Mouse (Mus musculus) heart, embryonic 11.5 days (tissue): ENCODE measurements at regions not wholly inside any gene's neighbourhood (a gene's known extent, or its start where the extent isn't known, plus 50 kb on each side); places are given as distances from the start of the nearest gene placed in this dataset.

ENCODE experiments used
- ATAC-seq: fragments of 200-750 bp; cut with Nextera tagmentation; replicated peaks from 2 replicates; pipeline ENCODE4 v1.8.0; 2017; ENCODE audit warnings: moderate library complexity; ENCODE audit not compliant: insufficient number of reproducible peaks, low FRiP score, low TSS enrichment
- H3K27ac ChIP-seq: fragments of 300-500 bp; sonication (generic); 2 replicates; pipeline ENCODE4 v1.5.1; 2014; ENCODE audit warnings: mild to moderate bottlenecking, low read depth, low read length
- H3K27me3 ChIP-seq: fragments of 300-500 bp; sonication (generic); 2 replicates; pipeline ENCODE4 v1.6.1; 2014; ENCODE audit warnings: mild to moderate bottlenecking, low read length, mixed read lengths; ENCODE audit not compliant: control insufficient read depth, insufficient read depth
- H3K36me3 ChIP-seq: fragments of 300-500 bp; sonication (generic); 2 replicates; pipeline ENCODE4 v1.6.1; 2014; ENCODE audit warnings: mild to moderate bottlenecking, low read length, moderate library complexity, mixed read lengths; ENCODE audit not compliant: control insufficient read depth, insufficient read depth
- H3K4me1 ChIP-seq: fragments of 300-500 bp; sonication (generic); 2 replicates; pipeline ENCODE4 v1.6.1; 2014; ENCODE audit warnings: low read length; ENCODE audit not compliant: control insufficient read depth, insufficient read depth
- H3K4me2 ChIP-seq: fragments of 300-500 bp; sonication (generic); 2 replicates; pipeline ENCODE4 v1.6.1; 2014; ENCODE audit warnings: mild to moderate bottlenecking, moderate library complexity
- H3K4me3 ChIP-seq: fragments of 300-500 bp; sonication (generic); 2 replicates; pipeline ENCODE4 v1.5.1; 2014; ENCODE audit warnings: low read depth, low read length
- H3K9ac ChIP-seq: fragments of 300-500 bp; sonication (generic); 2 replicates; pipeline ENCODE4 v1.6.1; 2014; ENCODE audit warnings: mild to moderate bottlenecking, low read depth, low read length, moderate library complexity
- H3K9me3 ChIP-seq: fragments of 300-500 bp; sonication (generic); replicated peaks from 2 replicates; pipeline ENCODE4 v1.6.1; 2016; ENCODE audit warnings: low read length; ENCODE audit not compliant: control insufficient read depth
- WGBS: fragments of 180-500 bp; shearing (Covaris S2); extraction: QIAGEN DNeasy Blood & Tissue Kit; methylation state at CpG from one replicate; pipeline ENCODE4 v1.1.7; 2014; ENCODE audit not compliant: insufficient replicate concordance; 5-methylcytosine and 5-hydroxymethylcytosine counted together

- no peak overlapping the region for H3K4me2 ChIP-seq
- H3K36me3 ChIP-seq: no peaks in the 10 kb centered on the region
- H3K9me3 ChIP-seq: no peaks in the 10 kb centered on the region
- H3K4me1 ChIP-seq: no peaks in the 10 kb centered on the region
- H3K9ac ChIP-seq: no peak overlapping the region
- WGBS: 76% methylated on average over 9 of the region's 9 CpGs
- H3K27ac ChIP-seq: no peak overlapping the region
- H3K27me3 ChIP-seq: no peaks in the 10 kb centered on the region
- H3K4me3 ChIP-seq: no peak overlapping the region
- no peak for ATAC-seq
These were observed 359.8 kb upstream of the Maf start for GRCm38 (mm10) chr8:116067182-116067977.

GRCm38 (mm10) chr8:116065871-116066270 is 358.3 kb upstream of the Maf start:
- Histone ChIP-seq H3K9me3 (no peaks in the 10 kb centered on the region), H3K36me3 (no peaks in the 10 kb centered on the region), H3K27me3 (no peaks in the 10 kb centered on the region), H3K4me1 (no peaks in the 10 kb centered on the region), H3K4me2 (no peak overlapping the region), H3K4me3 (no peak overlapping the region), H3K27ac (no peak overlapping the region), H3K9ac (no peak overlapping the region)
- 87% methylated on average over 7 of the region's 7 CpGs for WGBS
- ATAC-seq: no peak

GRCm38 (mm10) chr8:116065327-116065726 is 357.7 kb upstream of the Maf start:
- Histone ChIP-seq H3K9me3 (no peaks in the 10 kb centered on the region), H3K4me1 (no peaks in the 10 kb centered on the region), H3K4me3 (no peak overlapping the region), H3K27ac (no peak overlapping the region), H3K9ac (no peak overlapping the region), H3K4me2 (no peak overlapping the region), H3K36me3 (no peaks in the 10 kb centered on the region), H3K27me3 (no peaks in the 10 kb centered on the region)
- ATAC-seq: no peak
- 90% methylated on average over 7 of the region's 7 CpGs for WGBS

- Histone ChIP-seq H3K9me3 (no peaks in the 10 kb centered on the region), H3K27me3 (no peaks in the 10 kb centered on the region), H3K4me2 (no peak overlapping the region), H3K9ac (no peak overlapping the region), H3K27ac (no peak overlapping the region), H3K36me3 (no peaks in the 10 kb centered on the region), H3K4me3 (no peak overlapping the region), H3K4me1 (no peaks in the 10 kb centered on the region)
- WGBS: 83% methylated on average over 11 of the region's 11 CpGs
- no peak for ATAC-seq
These were observed 357.0 kb upstream of the Maf start for GRCm38 (mm10) chr8:116064562-116064961.

- Histone ChIP-seq H3K9me3 (no peaks in the 10 kb centered on the region), H3K4me3 (no peak overlapping the region), H3K27ac (no peak overlapping the region), H3K9ac (no peak overlapping the region), H3K36me3 (no peaks in the 10 kb centered on the region), H3K4me1 (no peaks in the 10 kb centered on the region), H3K4me2 (no peak overlapping the region), H3K27me3 (no peaks in the 10 kb centered on the region)
- no peak for ATAC-seq
- 59% methylated on average over 5 of the region's 5 CpGs for WGBS
These were observed 355.9 kb upstream of the Maf start for GRCm38 (mm10) chr8:116063541-116063940.

- H3K27me3 ChIP-seq: no peaks in the 10 kb centered on the region
- H3K27ac ChIP-seq: no peak overlapping the region
- no peaks in the 10 kb centered on the region for H3K4me1 ChIP-seq
- no peak overlapping the region for H3K4me3 ChIP-seq
- no peak for ATAC-seq
- no peaks in the 10 kb centered on the region for H3K9me3 ChIP-seq
- H3K36me3 ChIP-seq: no peaks in the 10 kb centered on the region
- H3K9ac ChIP-seq: no peak overlapping the region
- H3K4me2 ChIP-seq: no peak overlapping the region
- 63% methylated on average over 7 of the region's 7 CpGs for WGBS
These were observed 345.9 kb upstream of the Maf start for GRCm38 (mm10) chr8:116053483-116053882.

GRCm38 (mm10) chr8:116053043-116053442 is 345.4 kb upstream of the Maf start:
- Histone ChIP-seq H3K9ac (no peak overlapping the region), H3K36me3 (no peaks in the 10 kb centered on the region), H3K27ac (no peak overlapping the region), H3K4me2 (no peak overlapping the region), H3K27me3 (no peaks in the 10 kb centered on the region), H3K4me3 (no peak overlapping the region), H3K9me3 (no peaks in the 10 kb centered on the region), H3K4me1 (no peaks in the 10 kb centered on the region)
- 68% methylated on average over 6 of the region's 6 CpGs for WGBS
- no peak for ATAC-seq

GRCm38 (mm10) chr8:116048480-116048879 is 340.9 kb upstream of the Maf start:
- 81% methylated on average over 10 of the region's 10 CpGs for WGBS
- H3K9ac ChIP-seq: no peak overlapping the region
- no peaks in the 10 kb centered on the region for H3K27me3 ChIP-seq
- no peak for ATAC-seq
- H3K4me3 ChIP-seq: no peak overlapping the region
- H3K27ac ChIP-seq: no peak overlapping the region
- H3K4me2 ChIP-seq: no peak overlapping the region
- no peaks in the 10 kb centered on the region for H3K9me3 ChIP-seq
- H3K36me3 ChIP-seq: no peaks in the 10 kb centered on the region
- H3K4me1 ChIP-seq: no peaks in the 10 kb centered on the region

- no peaks in the 10 kb centered on the region for H3K9me3 ChIP-seq
- H3K9ac ChIP-seq: no peak overlapping the region
- no peak for ATAC-seq
- WGBS: 71% methylated on average over 3 of the region's 3 CpGs
- no peaks in the 10 kb centered on the region for H3K36me3 ChIP-seq
- no peak overlapping the region for H3K27ac ChIP-seq
- H3K4me3 ChIP-seq: no peak overlapping the region
- no peaks in the 10 kb centered on the region for H3K27me3 ChIP-seq
- H3K4me1 ChIP-seq: no peaks in the 10 kb centered on the region
- no peak overlapping the region for H3K4me2 ChIP-seq
These were observed 339.3 kb upstream of the Maf start for GRCm38 (mm10) chr8:116046859-116047258.
